Mouse (Mus musculus): Measurements from ENCODE around the gene Psmd3. TPM values are rescaled to one million over a fixed set of nuclear protein-coding genes. Genes with fewer than 3 reads are reported as not detected.

Gene Psmd3
- polyA plus RNA-seq, 1 experiment from 2014 or later: 208 TPM

DNA sequence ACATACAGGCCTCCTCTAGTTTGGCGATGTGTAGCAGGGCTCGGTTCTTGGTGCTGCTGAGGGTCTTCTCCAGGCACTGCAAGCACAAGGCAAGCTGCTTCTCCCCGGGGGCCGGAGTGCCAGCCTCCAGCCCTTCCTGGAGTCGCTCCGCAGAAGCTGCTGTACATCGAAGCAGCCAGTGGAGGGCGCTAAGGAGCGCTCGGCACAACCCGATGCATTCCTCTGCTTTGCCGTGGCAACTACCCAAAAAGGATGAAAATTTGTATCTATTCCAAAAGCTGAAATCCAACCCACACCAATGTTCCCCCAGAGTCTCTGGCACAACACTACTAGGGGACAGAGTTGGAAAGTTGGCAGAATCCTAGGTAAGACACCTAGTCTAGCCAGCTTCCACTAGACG, 35.5 kb downstream of the Psmd3 start:
- no peak overlapping the region for H3K27ac ChIP-seq (ENCODE audit: low read depth, low read length)
- no peak for ATAC-seq (replicated peaks; ENCODE audit: low FRiP score)
- no peak overlapping the region for H3K4me3 ChIP-seq (ENCODE audit: low read depth, low read length)
- H3K36me3 ChIP-seq (ENCODE audit: control insufficient read depth, insufficient read depth, low read length): no peaks in the 10 kb centered on the region; the same call in 1 of the 2 replicates
- peak; percentile 84 for DNase-seq (ENCODE audit: low spot score)
- no peaks in the 10 kb centered on the region for H3K9me3 ChIP-seq (ENCODE audit: control insufficient read depth, low read length)
- WGBS: 21% methylated on average over 13 of the region's 13 CpGs
- no peaks in the 10 kb centered on the region for H3K4me1 ChIP-seq (replicated peaks; ENCODE audit: control insufficient read depth, insufficient read depth, low read length)
- no peak overlapping the region for H3K4me2 ChIP-seq (ENCODE audit: low read depth, low read length, severe bottlenecking)
- H3K27me3 ChIP-seq (ENCODE audit: control insufficient read depth, insufficient read depth, low read length): no peaks in the 10 kb centered on the region
- H3K9ac ChIP-seq (ENCODE audit: low read length): no peak overlapping the region

DNA sequence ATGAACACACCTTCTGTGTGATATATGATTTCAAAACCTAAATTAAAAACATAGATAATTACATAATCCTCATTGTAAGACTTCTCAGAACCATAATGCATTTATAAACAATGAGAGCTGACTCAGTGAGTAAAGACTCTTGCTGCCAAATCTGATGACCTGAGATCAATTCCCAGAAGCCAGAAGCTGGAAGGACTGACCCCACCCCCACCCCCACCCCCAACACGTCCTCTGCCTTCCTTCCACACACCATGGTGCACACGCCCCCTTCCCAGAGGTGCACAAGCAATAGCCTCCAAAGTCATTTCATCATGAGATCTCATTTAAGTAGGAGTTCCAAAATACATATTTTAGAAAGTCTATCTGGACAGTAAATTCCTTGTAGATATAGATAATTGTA, 38.4 kb downstream of the Psmd3 start:
- WGBS: 76% methylated on average over 2 of the region's 2 CpGs
- no peak overlapping the region for H3K4me2 ChIP-seq (ENCODE audit: low read depth, low read length, severe bottlenecking)
- H3K4me3 ChIP-seq (ENCODE audit: low read depth, low read length): no peak overlapping the region
- no peaks in the 10 kb centered on the region for H3K9me3 ChIP-seq (ENCODE audit: control insufficient read depth, low read length)
- no peak for ATAC-seq (replicated peaks; ENCODE audit: low FRiP score)
- DNase-seq (ENCODE audit: low spot score): no peak
- H3K27ac ChIP-seq (ENCODE audit: low read depth, low read length): no peak overlapping the region
- no peaks in the 10 kb centered on the region; the same call in 1 of the 2 replicates for H3K36me3 ChIP-seq (ENCODE audit: control insufficient read depth, insufficient read depth, low read length)
- no peak overlapping the region for H3K9ac ChIP-seq (ENCODE audit: low read length)
- no peaks in the 10 kb centered on the region for H3K4me1 ChIP-seq (replicated peaks; ENCODE audit: control insufficient read depth, insufficient read depth, low read length)
- H3K27me3 ChIP-seq (ENCODE audit: control insufficient read depth, insufficient read depth, low read length): no peaks in the 10 kb centered on the region

DNA sequence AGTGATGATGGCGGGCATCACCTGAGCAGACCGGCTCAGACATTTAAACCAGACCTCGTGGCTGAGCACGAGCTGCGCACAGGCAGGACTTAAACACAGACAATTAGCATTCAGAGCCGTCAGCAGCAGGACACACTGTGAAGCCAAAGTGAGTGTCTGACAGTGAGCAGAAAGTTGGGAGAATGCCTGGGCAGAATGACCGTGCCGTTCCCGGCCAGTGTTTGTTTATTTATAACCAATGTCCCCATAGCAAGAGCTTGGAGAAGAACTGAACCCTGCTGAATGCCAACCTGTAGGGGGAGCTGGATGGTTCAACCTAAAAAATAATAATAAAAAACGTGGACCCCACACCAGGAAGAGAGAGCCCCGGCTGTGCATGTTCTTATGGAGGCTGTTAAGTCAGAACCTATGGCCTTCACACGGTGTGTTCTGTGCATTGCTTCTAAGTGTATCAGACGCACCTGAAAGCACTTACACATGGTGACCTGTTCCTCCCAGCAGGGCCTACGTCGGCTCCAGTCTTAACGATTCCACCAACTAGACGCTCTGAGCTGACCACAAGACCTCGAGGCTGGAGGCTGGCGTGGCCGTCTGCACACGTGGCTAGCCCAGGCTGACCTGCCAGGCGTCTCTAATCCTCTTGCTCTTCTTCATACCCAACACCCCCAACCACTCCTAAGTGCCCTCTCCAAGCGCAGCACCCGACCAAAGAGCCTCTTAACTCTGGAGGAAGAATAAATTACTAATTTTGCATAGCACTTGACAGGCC, 39.3 kb downstream of the Psmd3 start:
- Histone ChIP-seq H3K4me3 (ENCODE audit: low read depth, low read length) (no peak overlapping the region), H3K4me2 (ENCODE audit: low read depth, low read length, severe bottlenecking) (no peak overlapping the region), H3K36me3 (ENCODE audit: control insufficient read depth, insufficient read depth, low read length) (no peaks in the 10 kb centered on the region), H3K9me3 (ENCODE audit: control insufficient read depth, low read length) (no peaks in the 10 kb centered on the region), H3K27me3 (ENCODE audit: control insufficient read depth, insufficient read depth, low read length) (no peaks in the 10 kb centered on the region), H3K4me1 (replicated peaks; ENCODE audit: control insufficient read depth, insufficient read depth, low read length) (no peaks in the 10 kb centered on the region), H3K27ac (ENCODE audit: low read depth, low read length) (no peak overlapping the region), H3K9ac (ENCODE audit: low read length) (no peak overlapping the region)
- WGBS: 77% methylated on average over 24 of the region's 24 CpGs
- no peak for ATAC-seq (replicated peaks; ENCODE audit: low FRiP score)
- no peak for DNase-seq (ENCODE audit: low spot score)

DNA sequence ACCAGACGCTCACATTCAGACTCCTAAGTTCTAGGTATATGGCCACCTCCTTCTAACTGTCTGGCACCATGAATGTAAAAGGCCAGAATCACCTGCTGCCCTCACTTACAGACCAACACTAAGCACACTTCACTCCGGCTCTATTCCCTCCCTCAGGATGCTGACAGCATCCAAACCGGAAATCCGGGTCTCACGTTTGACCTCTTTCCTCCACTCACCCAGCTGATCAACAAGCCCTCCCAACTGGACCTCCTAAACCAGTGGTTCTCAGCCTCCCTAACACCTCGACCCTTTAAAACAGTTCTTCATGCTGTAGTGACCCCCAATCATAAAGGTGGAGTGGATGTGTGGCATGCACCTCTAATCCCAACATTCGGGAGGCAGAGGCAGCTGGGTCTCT, 40.7 kb downstream of the Psmd3 start:
- no peak overlapping the region for H3K9ac ChIP-seq (ENCODE audit: low read length)
- ATAC-seq (replicated peaks; ENCODE audit: low FRiP score) (no peak), DNase-seq (ENCODE audit: low spot score) (no peak)
- no peaks in the 10 kb centered on the region for H3K9me3 ChIP-seq (ENCODE audit: control insufficient read depth, low read length)
- H3K4me3 ChIP-seq (ENCODE audit: low read depth, low read length): no peak overlapping the region
- H3K36me3 ChIP-seq (ENCODE audit: control insufficient read depth, insufficient read depth, low read length): no peaks in the 10 kb centered on the region
- no peaks in the 10 kb centered on the region for H3K4me1 ChIP-seq (replicated peaks; ENCODE audit: control insufficient read depth, insufficient read depth, low read length)
- H3K4me2 ChIP-seq (ENCODE audit: low read depth, low read length, severe bottlenecking): no peak overlapping the region
- H3K27me3 ChIP-seq (ENCODE audit: control insufficient read depth, insufficient read depth, low read length): no peaks in the 10 kb centered on the region
- 90% methylated on average over 7 of the region's 7 CpGs for WGBS
- no peak overlapping the region for H3K27ac ChIP-seq (ENCODE audit: low read depth, low read length)

DNA sequence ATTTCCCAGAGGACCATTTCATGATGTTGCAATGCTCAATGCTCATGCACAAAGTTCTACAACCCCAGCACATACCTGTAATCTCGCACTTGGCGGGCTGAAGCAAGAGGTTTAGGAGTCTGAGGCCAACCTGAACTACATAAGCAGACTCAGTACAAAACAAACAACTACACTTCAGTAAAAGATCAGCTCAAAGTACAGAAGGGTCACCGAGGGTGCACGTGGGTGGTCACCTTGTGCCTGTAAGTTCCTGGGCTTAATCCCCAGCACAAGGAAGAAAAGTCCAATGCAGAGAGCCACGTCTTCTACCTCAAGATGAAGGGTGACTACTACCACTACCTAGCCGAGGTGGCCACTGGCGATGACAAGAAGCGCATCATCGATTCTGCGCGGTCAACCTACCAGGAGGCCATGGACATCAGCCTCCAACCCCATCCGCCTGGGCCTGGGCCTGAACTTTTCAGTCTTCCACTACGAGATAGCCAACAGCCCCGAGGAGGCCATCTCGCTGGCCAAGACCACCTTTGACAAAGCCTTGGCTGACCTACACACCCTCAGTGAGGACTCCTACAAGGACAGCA, 43.7 kb downstream of the Psmd3 start:
- H3K36me3 ChIP-seq (ENCODE audit: control insufficient read depth, insufficient read depth, low read length): no peaks in the 10 kb centered on the region
- no peak for DNase-seq (ENCODE audit: low spot score)
- H3K27ac ChIP-seq (ENCODE audit: low read depth, low read length): no peak overlapping the region
- 94% methylated on average over 15 of the region's 15 CpGs for WGBS
- no peaks in the 10 kb centered on the region for H3K9me3 ChIP-seq (ENCODE audit: control insufficient read depth, low read length)
- no peak overlapping the region for H3K4me3 ChIP-seq (ENCODE audit: low read depth, low read length)
- no peak overlapping the region for H3K4me2 ChIP-seq (ENCODE audit: low read depth, low read length, severe bottlenecking)
- no peak for ATAC-seq (replicated peaks; ENCODE audit: low FRiP score)
- no peaks in the 10 kb centered on the region for H3K27me3 ChIP-seq (ENCODE audit: control insufficient read depth, insufficient read depth, low read length)
- H3K9ac ChIP-seq (ENCODE audit: low read length): no peak overlapping the region
- H3K4me1 ChIP-seq (replicated peaks; ENCODE audit: control insufficient read depth, insufficient read depth, low read length): peaks cover 3% of the 10 kb centered on the region; the same call in 1 of the 2 replicates

DNA sequence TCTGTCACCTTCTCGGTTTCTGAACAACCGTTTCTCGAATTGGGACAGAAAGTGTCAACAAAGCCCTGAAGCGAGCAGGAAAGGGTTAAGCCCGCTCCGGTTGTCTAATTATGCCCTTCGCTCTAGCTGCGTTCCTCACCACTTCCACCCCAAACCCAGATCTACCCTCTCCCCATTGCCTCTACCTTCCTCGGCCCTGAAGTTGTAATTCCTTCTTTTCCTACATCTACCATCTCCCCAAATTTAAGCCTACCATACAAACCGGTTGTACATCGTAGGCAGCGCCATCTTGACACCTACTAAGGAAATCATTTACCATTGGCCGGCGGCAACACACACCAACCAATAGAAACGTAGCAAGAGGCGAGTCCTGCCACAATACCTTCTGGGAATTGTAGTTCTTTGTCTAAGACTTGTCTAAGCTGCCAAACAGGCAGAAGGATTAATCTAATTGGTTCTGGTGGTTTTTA, 46.8 kb downstream of the Psmd3 start, which contains the start of gene Med24:
Gene Med24, minus strand, starts transcription at position 317 of the 470 bp plus-strand sequence.
- peak; percentile 95 for ATAC-seq (replicated peaks; ENCODE audit: low FRiP score)
- WGBS: under 1% methylated on average over 16 of the region's 16 CpGs

DNA sequence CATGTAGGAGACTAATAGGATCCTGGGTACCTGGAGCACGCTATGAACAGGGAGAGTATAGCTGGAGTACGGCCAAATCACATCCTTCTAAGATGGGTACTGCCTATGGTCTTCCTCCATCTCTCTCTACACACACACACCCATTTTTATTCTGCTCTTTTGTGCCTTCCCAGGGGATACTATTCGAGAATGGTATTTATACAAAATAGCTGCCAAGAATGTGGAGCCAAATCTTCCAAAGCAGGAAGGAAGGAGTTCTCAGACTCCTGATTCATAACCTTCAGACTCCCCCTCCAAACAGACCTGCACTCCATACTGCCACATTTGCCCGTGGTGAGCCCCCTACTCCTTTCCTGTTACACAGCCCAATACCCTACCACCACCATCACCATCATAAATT, 48.4 kb downstream of the Psmd3 start:
- Histone ChIP-seq H3K36me3 (ENCODE audit: control insufficient read depth, insufficient read depth, low read length) (no peaks in the 10 kb centered on the region), H3K4me3 (ENCODE audit: low read depth, low read length) (no peak overlapping the region), H3K9me3 (ENCODE audit: control insufficient read depth, low read length) (peaks cover 4% of the 10 kb centered on the region), H3K9ac (ENCODE audit: low read length) (no peak overlapping the region), H3K27me3 (ENCODE audit: control insufficient read depth, insufficient read depth, low read length) (no peaks in the 10 kb centered on the region), H3K4me1 (replicated peaks; ENCODE audit: control insufficient read depth, insufficient read depth, low read length) (peaks cover 3% of the 10 kb centered on the region; the same call in 1 of the 2 replicates), H3K27ac (ENCODE audit: low read depth, low read length) (no peak overlapping the region), H3K4me2 (ENCODE audit: low read depth, low read length, severe bottlenecking) (no peak overlapping the region)
- no peak for ATAC-seq (replicated peaks; ENCODE audit: low FRiP score)
- DNase-seq (ENCODE audit: low spot score): no peak
- WGBS: 79% methylated on average over 4 of the region's 4 CpGs

More for the DNA sequence above, 46.8 kb downstream of the Psmd3 start, which contains the start of gene Med24:
- peak within 1 kb of the TSS; percentile 70 for H3K4me3 ChIP-seq (ENCODE audit: low read depth, low read length)
- no peaks in the 10 kb centered on the region for H3K36me3 ChIP-seq (ENCODE audit: control insufficient read depth, insufficient read depth, low read length)
- H3K27ac ChIP-seq (ENCODE audit: low read depth, low read length): no peak within 1 kb of the TSS
- DNase-seq (ENCODE audit: low spot score): peak; percentile 85
- H3K4me2 ChIP-seq (ENCODE audit: low read depth, low read length, severe bottlenecking): peak within 1 kb of the TSS; percentile 94
- no peaks in the 10 kb centered on the region for H3K27me3 ChIP-seq (ENCODE audit: control insufficient read depth, insufficient read depth, low read length)
- peaks cover 2% of the 10 kb centered on the region for H3K9me3 ChIP-seq (ENCODE audit: control insufficient read depth, low read length)
- peaks cover 3% of the 10 kb centered on the region; the same call in 1 of the 2 replicates for H3K4me1 ChIP-seq (replicated peaks; ENCODE audit: control insufficient read depth, insufficient read depth, low read length)
- peak within 1 kb of the TSS; percentile 55 for H3K9ac ChIP-seq (ENCODE audit: low read length)

DNA sequence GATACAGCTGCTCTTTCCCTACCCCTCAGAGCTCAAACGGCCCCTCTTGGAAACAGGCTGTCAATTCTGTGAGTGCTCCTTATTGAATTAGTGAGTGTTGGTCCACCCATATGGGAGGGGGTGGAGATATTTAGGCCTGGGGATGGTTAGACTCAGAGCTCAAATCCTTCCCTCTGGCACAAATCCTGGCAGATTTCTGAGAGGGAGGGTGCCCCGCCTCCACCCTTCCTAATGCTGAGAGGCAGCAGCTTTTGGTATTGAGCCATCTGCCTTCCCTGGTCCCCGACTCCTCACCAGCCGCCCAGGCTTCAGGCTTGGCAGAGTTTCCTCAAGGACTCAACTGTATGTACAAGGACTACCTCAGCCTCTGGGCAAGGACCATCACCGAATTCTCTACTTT, 48.8 kb downstream of the Psmd3 start:
- no peak for ATAC-seq (replicated peaks; ENCODE audit: low FRiP score)
- H3K27ac ChIP-seq (ENCODE audit: low read depth, low read length): no peak overlapping the region
- no peak overlapping the region for H3K4me3 ChIP-seq (ENCODE audit: low read depth, low read length)
- peaks cover 4% of the 10 kb centered on the region for H3K9me3 ChIP-seq (ENCODE audit: control insufficient read depth, low read length)
- peaks cover 3% of the 10 kb centered on the region; the same call in 1 of the 2 replicates for H3K4me1 ChIP-seq (replicated peaks; ENCODE audit: control insufficient read depth, insufficient read depth, low read length)
- 68% methylated on average over 5 of the region's 5 CpGs for WGBS
- H3K9ac ChIP-seq (ENCODE audit: low read length): no peak overlapping the region
- no peaks in the 10 kb centered on the region for H3K36me3 ChIP-seq (ENCODE audit: control insufficient read depth, insufficient read depth, low read length)
- no peaks in the 10 kb centered on the region for H3K27me3 ChIP-seq (ENCODE audit: control insufficient read depth, insufficient read depth, low read length)
- DNase-seq (ENCODE audit: low spot score): no peak
- no peak overlapping the region for H3K4me2 ChIP-seq (ENCODE audit: low read depth, low read length, severe bottlenecking)
